Mouse (Mus musculus): ENCODE data around the gene Lrpprc. TPM values are rescaled to one million over a fixed set of nuclear protein-coding genes. Genes with fewer than 3 reads are reported as not detected.

Lrpprc gene
- 24.2 and 27.2 TPM in 2 replicates for polyA plus RNA-seq (2012; rRNA removed)

GRCm38 (mm10) chr17:84790447-84791098 is at the start of gene Lrpprc:
Gene Lrpprc (minus strand): TSS chr17:84790789.

DNA sequence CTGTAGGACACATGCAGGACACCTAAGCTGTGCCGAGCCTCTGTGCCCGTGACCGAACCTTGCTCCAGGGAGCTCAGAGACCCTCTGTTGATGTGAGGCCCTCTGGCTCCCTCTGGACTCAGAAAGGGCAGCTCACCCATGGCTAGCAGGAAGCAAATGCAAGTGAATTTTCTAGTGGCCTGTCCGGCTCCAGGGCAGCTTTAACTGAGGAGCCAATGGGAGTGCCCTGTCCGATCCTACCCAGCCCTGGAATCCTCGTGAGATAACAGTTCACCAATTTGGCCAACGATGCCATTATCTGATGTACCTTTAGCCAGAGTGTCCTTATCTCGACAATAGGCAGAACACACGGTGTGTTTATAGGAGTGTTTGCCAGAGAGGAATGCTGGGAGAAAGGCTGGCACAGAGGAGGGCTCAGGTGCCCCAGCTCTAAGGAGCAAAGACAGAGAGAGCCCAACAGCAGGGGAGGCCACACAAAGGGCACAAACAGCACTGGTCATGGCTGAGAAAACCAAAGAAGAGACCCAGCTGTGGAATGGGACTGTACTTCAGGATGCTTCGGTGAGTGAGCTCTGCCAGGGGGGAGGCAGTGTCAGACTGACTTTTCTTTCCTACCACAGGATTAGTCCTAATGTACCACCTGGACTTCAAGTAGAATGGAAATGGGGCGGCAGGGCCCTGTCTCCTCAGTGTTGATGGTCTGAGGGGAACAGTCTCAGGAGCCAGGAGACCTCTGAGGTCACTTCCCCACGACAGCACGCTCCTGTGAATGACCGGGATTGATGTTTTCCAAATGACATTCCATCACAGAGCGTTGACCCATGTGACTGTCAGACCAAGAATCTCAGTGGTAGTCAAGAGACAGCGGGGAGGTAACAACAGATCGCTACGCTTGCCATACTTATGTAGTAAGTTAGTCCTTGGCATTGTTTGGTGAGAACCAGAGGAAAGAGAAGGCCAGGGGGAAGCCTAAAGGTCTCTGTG is 107.6 kb downstream of the Lrpprc start, which contains the start of gene Abcg5:
Gene Abcg5, minus strand, starts transcription at position 278 of the 984 bp plus-strand sequence.

DNA sequence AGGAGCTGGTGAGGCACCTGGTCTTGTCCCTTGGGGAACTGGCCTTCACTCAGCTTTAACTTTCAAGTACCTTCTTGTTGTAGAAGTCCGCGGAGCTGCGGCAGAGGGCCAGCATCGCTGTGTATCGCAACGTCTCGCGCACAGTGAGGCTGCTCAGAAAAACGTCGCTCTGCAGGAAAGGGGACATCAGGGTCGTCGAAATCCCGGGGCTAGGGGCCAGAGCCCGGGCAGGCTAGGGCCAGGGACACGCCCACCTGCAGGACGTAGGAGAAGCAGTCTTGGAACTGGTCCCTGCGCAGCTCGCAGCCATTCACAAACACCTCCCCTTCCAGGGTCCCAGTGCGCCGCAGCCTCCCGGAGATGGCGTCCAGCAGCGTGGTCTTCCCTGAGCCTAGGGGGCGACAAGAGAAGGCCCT is 114.6 kb downstream of the Lrpprc start, which contains the start of gene Abcg8:
Gene Abcg8, plus strand, starts transcription at position 352 of the 416 bp plus-strand sequence.

Other genes with a start within 250 kb of the Lrpprc start
- 1.1 and 1.4 TPM in 2 replicates for gene Dync2li1, start 164.3 kb downstream of the Lrpprc start, polyA plus RNA-seq (2012; rRNA removed)
- 0.38 and 0.43 TPM in 2 replicates for gene Abcg8, start 114.5 kb downstream of the Lrpprc start, polyA plus RNA-seq (2012; rRNA removed)
- 0.20 and 0.32 TPM in 2 replicates for gene Abcg5, start 107.8 kb downstream of the Lrpprc start, polyA plus RNA-seq (2012; rRNA removed)
- gene Ppm1b, start 166.0 kb upstream of the Lrpprc start, polyA plus RNA-seq (2012; rRNA removed) = 29.5 and 33.5 TPM in 2 replicates
- gene Slc3a1, start 237.6 kb upstream of the Lrpprc start, polyA plus RNA-seq (2012; rRNA removed) = 0.43 and 0.51 TPM in 2 replicates

Measured in liver, embryonic 14 days (tissue).